Mouse (Mus musculus) gastrocnemius, postnatal 36 days (tissue): ENCODE data around the gene Ttll11. TPM values are rescaled to one million over a fixed set of nuclear protein-coding genes. Genes with fewer than 3 reads are reported as not detected.

Source experiments
- DNase-seq, 2 experiments: peaks; one replicate each; pipeline ENCODE4 v3.0.0; 2022
- intact Hi-C: fragments of 180-260 bp; cut with DNase I; formaldehyde crosslinking; loops from one replicate; pipeline ENCODE4 v1.15.1; 2025
- total RNA-seq, 2 experiments: library from RNA; stranded (reverse); gene quantifications; 2 replicates each; pipeline ENCODE4 v1.2.3; 2021

Ttll11 gene
- total RNA-seq, 2 experiments from 2014 or later = 2.7 TPM

DNA sequence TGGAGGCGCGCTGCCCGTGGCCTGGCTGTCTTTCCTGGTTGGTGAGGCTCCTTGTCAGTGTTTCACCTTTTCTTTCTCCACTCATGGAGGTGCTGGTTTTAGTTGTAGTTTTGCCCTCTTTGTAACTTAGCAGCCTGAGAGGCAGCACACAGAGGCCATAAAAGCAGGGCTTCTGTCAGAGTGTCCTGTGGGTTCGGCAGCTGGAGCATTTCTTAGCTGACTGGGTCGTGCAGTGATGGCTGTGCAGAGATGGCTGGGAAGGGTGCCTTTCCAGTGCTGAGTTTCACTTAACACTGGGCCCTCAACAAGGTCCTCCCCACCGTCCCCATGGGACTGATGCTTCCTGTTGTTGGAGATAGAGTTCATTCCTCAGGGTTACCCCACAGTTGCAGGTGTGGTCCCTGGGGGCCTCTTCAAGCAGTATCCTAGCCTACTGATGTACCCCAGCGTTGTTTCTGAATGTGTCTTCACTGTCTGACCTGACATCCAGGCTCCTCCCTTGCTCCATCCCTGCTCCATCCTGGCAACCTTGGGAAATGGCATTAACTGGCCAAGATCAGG, 242.2 kb downstream of the Ttll11 start:
- DNase-seq = no peak
- intact Hi-C loops = no loop called here

DNA sequence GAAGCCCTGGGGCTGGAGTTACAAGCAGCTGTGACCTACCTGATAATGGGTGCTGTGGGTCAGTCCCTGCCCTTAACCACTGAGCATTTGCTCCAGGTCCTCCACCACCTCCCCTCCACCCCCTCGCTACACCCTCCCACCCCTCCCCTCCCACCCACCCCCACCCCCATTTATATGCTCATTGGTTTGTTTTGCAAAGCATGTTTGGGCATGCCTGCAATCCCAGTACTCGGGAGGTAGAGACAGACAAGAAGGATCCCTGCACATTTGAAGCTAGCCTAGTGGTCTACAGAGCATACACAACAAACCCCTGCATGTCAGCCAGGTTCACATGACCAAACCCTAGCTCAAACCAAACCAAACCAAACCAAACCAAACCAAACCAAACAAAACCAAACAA, 243.7 kb downstream of the Ttll11 start:
- no peak for DNase-seq
- intact Hi-C loops = no loop called here

DNA sequence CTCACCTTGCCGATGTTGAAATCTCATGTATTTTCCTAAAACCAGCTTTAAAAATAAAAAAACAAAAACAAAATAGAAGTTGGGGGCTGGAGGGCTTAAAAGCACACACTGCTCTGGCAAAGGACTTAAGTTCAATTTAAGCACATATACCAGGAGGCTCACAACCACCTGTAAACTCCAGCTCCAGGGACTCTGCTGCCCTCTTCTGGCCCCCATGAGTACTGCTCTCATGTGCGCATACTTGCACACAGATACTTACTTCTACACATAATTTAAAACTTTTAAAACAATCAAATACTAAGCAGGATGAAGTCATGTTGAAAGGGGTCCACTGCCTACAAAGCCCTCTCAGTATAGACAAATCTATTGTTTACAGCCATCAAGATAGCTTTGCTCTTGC, 244.7 kb downstream of the Ttll11 start:
- no peak for DNase-seq
- intact Hi-C loops = no loop called here

DNA sequence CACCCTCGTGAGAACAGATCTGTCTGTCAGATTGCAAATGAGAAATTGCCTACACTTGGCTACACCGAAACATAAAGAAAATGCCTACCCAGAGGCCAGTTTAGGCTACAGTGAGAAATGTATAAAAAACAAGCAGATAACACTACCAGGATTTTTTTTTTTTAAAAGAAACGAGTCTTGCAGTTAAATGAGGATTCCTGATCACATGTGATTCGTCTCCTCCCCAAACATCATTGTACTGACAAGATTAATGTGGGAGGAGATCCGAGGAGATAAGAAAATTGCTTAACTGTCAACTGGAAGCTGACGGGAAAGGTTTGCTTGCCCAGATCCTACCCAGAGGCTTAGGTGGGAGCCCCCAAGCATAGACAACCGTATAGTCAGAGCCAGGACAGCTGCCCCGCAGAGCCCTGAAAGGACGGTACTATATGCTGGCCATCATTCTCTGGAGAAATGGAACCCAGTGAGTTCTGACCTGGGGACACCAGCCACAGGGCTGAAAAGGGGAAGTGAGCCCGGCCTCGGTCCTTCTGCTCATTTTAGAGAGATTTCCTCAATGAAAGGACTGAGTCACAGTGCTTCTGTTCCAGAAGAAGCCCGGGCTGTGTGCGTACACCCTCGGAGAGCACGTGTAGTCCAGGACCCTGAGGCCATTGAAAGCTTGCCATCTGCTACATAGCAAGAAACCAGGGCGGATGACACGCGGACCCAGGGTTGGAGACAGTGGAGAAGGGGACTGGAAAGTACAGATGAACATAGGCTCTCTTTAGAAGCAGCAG, 247.9 kb downstream of the Ttll11 start:
- no peak for DNase-seq
- intact Hi-C loops = loop anchor here (5.0 kb wide), 1 partner anchor 185 kb away; no protein-coding TSS in a partner anchor

DNA sequence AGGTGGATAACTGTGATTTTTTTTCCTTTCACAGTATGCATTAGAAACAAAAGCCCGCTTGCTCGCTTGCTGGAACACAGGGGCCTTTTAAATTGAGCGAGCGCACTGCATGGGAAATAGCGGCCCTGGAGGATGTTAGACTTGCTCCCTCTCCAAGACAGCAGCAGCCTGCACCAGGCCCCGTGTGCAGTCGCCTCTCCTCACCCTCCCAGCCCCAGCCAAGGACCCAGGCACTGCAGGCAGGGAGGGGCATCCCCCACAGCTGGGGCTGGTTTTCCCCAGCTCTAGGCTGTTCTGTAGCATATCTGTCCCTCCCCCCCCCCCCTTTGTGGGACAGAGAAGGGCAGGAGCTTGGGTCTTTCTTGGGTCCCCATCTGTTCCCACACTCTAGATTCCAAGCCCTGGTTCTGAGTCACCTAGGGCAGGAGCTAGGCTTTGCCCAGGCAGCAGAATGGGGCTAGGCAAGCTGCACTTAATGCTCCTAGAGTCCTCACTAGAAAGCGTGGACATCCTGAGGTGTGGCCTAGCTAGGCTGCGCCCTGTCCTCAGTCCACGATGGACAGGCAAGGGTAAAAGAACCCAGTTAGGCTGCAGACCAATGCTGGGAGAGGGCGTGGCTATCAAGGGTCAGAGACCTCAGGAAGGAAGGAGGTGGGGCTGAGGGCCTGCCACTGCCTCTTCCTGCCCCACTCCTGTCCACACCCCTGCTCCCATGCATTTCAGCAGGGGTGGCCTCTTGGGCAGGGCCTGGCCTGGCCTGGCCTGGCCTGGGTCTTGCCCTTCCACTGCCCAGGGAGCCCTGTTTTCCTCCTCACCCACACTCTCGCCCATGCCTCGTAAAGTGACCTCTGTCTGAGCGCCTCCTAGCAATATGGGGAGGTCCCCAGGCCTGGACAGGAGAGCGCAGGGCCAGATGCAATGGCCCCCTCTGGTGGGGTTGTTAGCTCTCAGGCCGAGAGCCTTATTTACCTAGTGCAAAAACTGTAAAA, 250.3 kb downstream of the Ttll11 start:
- DNase-seq = peak; percentile 47 to 57
- intact Hi-C loops = loop anchor here (5.0 kb wide), 1 partner anchor 182 kb away; no protein-coding TSS in a partner anchor

DNA sequence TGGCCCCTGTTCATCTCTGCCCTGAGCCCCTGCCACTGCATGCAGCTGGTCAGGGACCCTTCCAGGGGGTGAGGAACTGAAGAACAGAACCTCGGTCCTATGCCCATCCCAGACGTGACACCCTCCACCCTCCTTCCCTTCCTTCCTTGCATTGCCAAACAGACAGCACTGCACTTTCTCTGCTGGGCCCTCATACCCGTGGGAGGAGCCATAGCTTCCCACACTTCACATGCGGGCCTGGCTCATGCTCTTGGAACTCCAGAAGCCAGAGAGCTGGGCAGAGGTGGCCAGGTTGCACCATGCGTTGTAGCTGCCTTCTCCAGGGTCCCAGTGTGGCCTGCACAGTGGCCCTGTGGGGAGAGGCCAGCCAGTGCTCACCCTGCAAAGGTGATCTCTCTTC, 251.1 kb downstream of the Ttll11 start:
- intact Hi-C loops = no loop called here

DNA sequence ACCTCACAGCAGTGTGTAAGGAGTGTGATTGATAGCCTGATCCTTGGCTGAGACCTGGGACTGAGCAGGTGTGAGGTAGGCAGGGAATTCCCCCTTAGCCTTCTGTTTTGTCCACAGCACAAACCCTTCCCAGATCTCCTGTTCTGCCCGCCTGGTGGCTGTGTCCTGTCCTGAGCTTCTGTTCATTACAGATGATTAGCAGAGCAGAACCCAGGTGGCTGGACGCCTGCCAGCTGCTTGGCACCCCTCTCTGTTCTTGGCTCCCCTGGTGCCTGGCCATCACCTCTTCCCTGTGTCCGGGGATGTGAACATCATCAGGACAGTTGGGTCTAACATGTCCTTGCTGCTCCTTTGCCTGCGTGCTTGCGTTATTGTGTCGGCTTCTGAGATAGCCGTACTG, 256.0 kb downstream of the Ttll11 start:
- intact Hi-C loops = loop anchor here (5.0 kb wide), 2 partner anchors 71 to 179 kb away; no protein-coding TSS in a partner anchor

More for the DNA sequence above, 251.1 kb downstream of the Ttll11 start:
- DNase-seq = no peak

DNA sequence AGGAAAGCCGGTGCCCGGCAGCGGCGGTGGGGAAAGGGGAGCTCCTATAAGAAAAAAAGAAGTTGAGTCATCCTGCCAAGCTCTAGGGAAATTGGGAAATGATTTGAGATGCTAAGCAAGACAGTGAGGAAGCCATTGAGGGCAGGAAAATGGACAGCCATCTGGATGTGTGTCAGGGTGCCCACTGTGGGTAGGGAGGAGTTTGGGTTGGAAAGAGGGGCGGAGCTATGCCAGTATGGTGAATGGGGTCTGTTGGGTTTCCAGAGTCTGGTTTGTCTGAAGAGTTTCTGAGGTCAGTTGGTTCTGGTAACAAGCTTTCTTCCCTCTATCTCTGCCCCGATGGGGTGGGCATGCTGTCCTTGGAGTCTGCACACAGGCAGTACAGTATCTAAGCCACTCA, 256.4 kb downstream of the Ttll11 start:
- intact Hi-C loops = loop anchor here (5.0 kb wide), 2 partner anchors 71 to 179 kb away; no protein-coding TSS in a partner anchor
- DNase-seq = no peak

More for the DNA sequence above, 256.0 kb downstream of the Ttll11 start:
- no peak for DNase-seq

DNA sequence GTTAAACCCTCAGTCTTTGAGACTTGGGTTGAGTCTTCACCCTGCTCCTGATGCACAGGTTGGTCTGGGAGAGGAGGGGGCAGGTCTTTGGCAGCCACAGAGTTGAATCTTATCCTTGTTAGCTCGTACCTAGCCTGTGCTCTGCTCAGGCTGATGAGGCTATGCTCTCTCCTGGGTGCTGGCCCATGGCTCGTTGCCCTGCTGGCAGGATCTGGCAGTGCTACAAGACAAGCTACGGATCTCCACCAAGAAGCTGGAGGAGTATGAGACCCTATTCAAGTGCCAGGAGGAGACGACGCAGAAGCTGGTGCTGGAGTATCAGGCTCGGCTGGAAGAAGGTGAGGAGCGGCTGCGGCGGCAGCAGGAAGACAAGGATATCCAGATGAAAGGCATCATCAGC, 256.9 kb downstream of the Ttll11 start:
- no peak for DNase-seq

DNA sequence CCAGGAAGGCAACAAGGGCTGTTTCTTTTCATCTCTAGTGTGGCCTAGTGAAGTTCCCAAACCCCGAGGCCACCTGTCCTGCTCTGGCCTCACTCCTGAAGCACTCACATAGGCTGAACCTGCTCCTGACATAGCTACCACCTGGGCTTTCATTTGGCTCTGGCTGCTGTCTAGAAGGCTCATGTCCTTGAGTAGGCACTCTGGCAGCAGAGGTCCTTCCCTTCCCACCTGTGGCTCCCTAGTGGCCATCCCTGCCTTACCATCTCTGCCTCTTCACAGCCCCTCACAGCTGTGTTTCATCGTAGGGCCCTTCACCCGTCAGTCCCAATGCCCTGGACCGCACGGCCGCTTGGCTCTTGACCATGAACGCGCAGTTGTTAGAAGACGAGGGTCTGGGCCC, 258.8 kb downstream of the Ttll11 start:
- DNase-seq = no peak

More for the DNA sequence above, 256.9 kb downstream of the Ttll11 start:
- intact Hi-C loops = loop anchor here (5.0 kb wide), 2 partner anchors 71 to 179 kb away; no protein-coding TSS in a partner anchor

DNA sequence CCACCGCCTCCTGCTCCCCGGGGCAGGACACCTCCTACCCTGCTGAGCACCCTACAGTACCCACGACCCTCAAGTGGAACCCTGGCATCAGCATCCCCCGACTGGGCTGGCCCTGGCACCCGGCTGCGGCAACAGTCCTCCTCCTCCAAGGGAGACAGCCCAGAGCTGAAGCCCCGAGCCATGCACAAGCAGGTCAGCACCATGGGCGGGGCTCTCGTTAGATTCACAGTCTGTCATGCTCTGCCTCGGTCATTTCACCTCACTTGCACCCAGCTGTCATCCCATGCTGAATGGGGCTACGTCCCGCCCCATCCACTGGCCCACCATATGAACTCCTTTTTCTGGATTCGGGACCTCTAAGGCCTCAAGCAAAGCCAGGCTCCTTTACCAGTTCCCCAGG, 259.2 kb downstream of the Ttll11 start:
- no peak for DNase-seq
- intact Hi-C loops = loop anchor here (5.0 kb wide), 2 partner anchors 68 to 182 kb away; no protein-coding TSS in a partner anchor

More for the DNA sequence above, 258.8 kb downstream of the Ttll11 start:
- intact Hi-C loops = loop anchor here (5.0 kb wide), 2 partner anchors 69 to 181 kb away; no protein-coding TSS in a partner anchor

DNA sequence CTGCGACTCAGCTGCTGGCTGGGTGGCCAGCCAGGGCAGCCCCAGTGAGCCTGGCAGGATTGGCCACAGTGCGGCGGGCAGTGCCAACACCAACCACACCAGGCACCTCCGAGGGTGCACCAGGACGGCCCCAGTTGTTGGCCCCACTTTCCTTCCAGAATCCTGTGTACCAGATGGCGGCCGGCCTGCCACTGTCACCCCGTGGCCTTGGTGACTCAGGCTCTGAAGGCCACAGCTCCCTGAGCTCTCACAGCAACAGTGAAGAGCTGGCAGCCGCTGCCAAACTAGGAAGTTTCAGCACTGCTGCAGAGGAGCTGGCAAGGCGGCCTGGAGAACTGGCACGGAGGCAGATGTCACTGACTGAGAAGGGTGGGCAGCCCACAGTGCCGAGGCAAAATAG, 259.6 kb downstream of the Ttll11 start:
- peak in 1 of 2 experiments; percentile 61 for DNase-seq
- intact Hi-C loops = loop anchor here (5.0 kb wide), 2 partner anchors 68 to 182 kb away; no protein-coding TSS in a partner anchor

DNA sequence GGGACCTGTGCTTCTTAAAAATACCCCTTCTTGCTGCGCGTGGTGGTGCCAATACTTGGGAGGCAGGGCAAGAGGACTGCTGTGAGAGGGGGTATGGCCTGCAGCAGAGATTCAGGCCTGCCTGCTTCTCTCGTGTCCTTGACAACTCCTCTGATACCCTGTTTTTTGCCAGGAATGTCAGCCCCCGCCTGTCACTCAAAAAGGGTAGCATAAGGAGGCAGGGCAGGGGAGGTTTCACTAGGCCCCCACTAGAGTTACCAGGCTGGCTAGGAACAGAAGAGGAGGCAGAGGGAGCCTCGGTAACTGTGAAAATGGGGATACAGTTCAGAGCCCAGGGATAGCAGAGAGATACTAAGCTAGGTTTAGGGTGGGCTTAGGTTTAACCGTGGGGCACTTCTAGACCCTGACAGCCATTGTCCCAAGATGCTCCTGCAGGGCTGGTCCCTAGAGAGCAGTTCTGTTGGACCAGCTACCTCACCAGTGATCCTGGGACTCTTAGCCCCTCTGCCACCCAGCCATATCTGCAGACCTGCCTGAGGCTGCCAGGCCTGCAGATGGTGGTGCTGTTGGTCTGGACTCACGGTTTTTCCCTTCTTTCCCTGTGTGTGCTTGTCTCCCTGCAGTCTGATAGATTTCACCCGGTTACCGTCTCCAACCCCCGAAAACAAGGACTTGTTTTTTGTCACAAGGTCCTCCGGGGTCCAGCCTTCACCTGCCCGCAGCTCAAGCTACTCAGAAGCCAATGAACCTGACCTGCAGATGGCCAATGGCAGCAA, 260.3 kb downstream of the Ttll11 start:
- no peak for DNase-seq
- intact Hi-C loops = loop anchor here (5.0 kb wide), 2 partner anchors 67 to 183 kb away; no protein-coding TSS in a partner anchor

DNA sequence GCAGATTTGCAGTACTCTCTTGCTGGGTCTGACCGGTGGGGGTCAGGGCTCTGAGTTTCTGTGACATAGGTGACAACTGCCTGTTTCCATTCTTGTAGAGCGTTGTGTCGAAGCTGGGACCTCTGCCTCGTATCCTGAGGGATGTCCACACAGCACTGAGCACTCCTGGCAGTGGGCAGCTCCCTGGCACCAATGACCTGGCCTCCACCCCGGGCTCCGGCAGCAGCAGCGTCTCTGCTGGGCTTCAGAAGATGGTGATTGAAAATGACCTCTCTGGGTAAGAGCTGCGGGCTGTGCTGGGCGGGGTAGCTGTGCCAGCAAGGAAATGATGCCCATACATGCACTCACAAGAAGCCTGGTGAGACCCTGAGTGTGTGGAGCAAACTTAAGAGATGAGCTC, 261.1 kb downstream of the Ttll11 start:
- no peak for DNase-seq
- intact Hi-C loops = no loop called here

DNA sequence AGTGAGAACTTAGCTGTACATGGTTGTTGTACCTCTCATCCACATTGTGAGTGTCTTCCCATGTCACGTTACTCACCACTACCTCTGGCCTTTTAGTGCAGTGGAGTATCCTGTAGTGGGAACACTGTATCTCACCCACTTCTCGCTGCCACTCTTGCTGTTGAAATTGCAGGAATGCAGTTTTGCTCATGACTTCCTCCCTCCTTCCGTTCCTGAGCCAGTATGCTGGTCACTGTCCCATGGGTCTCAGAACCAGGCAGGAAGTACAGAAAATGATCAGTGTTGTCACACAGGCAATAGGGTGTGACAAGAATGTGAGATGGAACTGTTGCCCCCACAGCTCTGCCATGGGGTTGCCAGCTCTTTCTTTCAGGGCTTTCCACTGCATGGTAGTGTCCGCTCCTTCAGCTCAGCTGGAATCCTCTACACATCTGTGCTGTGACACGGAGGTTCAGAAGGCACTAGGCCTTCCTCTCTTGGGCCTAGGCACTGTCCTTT, 261.7 kb downstream of the Ttll11 start:
- no peak for DNase-seq
- intact Hi-C loops = no loop called here

DNA sequence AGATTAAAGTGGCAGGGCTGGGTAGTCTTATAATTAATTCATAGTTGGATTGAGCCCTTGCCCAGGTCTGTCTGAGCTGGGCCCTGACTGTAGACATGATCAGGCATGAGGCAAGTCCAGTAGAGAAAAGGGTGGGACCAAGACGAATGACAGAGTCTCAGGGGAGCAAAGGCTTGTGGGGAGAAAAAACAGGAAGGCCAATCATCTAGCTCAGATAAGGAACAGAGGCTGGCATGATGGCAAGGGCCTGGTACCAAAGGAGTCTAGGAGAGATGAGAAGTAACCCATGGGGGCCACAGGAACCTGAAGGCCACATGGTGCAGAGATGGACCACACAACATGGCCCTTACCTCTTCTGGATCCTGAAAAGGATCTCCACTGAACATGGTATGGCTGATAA, 263.5 kb downstream of the Ttll11 start:
- intact Hi-C loops = no loop called here
- DNase-seq = no peak

DNA sequence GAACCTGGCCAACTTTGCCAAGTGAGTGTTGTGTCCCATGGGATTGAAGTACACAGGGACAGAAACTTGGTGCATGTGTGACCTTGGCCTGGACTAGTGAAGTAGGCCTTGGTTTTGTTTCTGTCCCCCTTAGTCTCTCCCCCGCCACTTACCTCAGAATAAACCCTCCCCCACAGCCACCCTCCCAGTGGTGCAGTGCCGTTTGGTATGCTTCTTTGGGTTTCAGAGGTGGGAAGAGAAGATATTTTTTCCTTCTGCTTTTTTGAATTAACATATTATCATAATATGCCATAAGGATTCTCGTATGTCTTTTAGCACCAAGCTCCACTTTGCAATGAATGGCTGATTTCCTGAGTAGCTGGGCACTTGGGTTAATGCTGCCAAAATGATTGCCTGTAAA, 264.2 kb downstream of the Ttll11 start:
- no peak for DNase-seq
- intact Hi-C loops = no loop called here

DNA sequence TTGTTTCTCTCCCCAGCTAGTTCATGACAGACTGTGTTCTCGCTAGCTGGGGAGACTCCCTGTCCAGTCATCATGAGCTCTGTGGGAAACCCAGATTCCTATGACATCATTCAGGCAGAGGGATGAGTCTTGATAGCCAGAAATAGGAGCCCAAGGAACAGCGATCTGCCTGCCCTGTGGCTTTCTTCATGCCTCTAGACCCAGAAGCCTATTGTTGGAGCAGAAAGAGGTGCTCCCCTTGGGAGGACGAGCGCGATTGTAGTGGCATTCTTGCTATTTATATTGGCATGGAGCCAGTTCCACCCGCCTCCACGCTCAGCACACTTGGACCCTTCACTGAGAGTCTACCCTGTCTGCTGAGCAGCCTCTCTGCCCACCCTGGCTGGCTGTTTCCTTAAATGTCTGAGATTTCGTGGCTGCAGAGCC, 265.0 kb downstream of the Ttll11 start:
- no peak for DNase-seq

DNA sequence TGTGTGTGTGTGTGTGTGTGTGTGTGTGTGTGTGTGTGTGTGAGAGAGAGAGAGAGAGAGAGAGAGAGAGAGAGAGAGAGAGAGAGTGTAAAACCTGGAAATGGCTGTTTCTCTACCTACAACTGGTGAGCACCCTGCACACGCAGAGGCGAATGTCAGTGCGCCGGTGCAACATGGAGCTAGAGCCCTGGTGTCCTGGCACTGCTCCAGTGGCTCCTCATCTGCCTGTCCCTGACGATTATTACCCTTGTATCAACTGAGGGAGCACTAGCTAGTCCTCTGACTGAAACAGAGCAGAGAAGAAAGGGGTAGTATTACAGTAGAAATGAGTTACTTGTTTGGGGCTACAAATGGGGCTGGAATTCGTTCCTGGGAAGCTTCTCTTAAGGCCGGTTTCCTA, 266.3 kb downstream of the Ttll11 start:
- no peak for DNase-seq
- intact Hi-C loops = no loop called here

More for the DNA sequence above, 265.0 kb downstream of the Ttll11 start:
- intact Hi-C loops = no loop called here
